Mouse (Mus musculus) forebrain, embryonic 15.5 days (tissue): ENCODE measurements around the gene Tnfrsf13c. TPM values are rescaled to one million over a fixed set of nuclear protein-coding genes. Genes with fewer than 3 reads are reported as not detected.

Experiments used
- ATAC-seq: fragments of 200-750 bp; cut with Nextera tagmentation; replicated peaks from 2 replicates; pipeline ENCODE4 v1.8.0; 2017; ENCODE audit warnings: mild to moderate bottlenecking, moderate TSS enrichment, moderate library complexity
- H3K27ac ChIP-seq: fragments of 300-500 bp; sonication (generic); replicated peaks from 2 replicates; pipeline ENCODE4 v1.5.1; 2015; ENCODE audit warnings: mild to moderate bottlenecking, inconsistent platforms
- H3K27me3 ChIP-seq: fragments of 300-500 bp; sonication (generic); 2 replicates; pipeline ENCODE4 v1.6.1; 2015; ENCODE audit warnings: inconsistent platforms
- H3K36me3 ChIP-seq: fragments of 300-500 bp; sonication (generic); 2 replicates; pipeline ENCODE4 v1.6.1; 2015; ENCODE audit warnings: mild to moderate bottlenecking, inconsistent platforms
- H3K4me1 ChIP-seq: fragments of 300-500 bp; sonication (generic); 2 replicates; pipeline ENCODE4 v1.6.1; 2015; ENCODE audit warnings: inconsistent platforms
- H3K4me2 ChIP-seq: fragments of 300-500 bp; sonication (generic); replicated peaks from 2 replicates; pipeline ENCODE4 v1.6.1; 2015; ENCODE audit warnings: mild to moderate bottlenecking, inconsistent platforms
- H3K4me3 ChIP-seq: fragments of 300-500 bp; sonication (generic); 2 replicates; pipeline ENCODE4 v1.5.1; 2015; ENCODE audit warnings: mild to moderate bottlenecking, inconsistent platforms
- H3K9ac ChIP-seq: fragments of 300-500 bp; sonication (generic); replicated peaks from 2 replicates; pipeline ENCODE4 v1.6.1; 2015; ENCODE audit warnings: mild to moderate bottlenecking, inconsistent platforms
- H3K9me3 ChIP-seq: fragments of 300-500 bp; sonication (generic); 2 replicates; pipeline ENCODE4 v1.6.1; 2016; ENCODE audit warnings: inconsistent platforms
- WGBS: fragments of 180-500 bp; shearing (Covaris S2); methylation state at CpG from one replicate; pipeline ENCODE4 v1.1.7; 2015; ENCODE audit warnings: mixed read lengths; 5-methylcytosine and 5-hydroxymethylcytosine counted together
- polyA plus RNA-seq: library from polyadenylated mRNA; unstranded; fragments of >200 nt; fragmentation: Nextera tagmentation; extraction: Ambion mirVana; gene quantifications from 2 replicates; pipeline ENCODE4 v1.2.1, GENCODE M21; 2015

Gene Tnfrsf13c
- polyA plus RNA-seq, 1 experiment from 2014 or later = 0.11 TPM

GRCm38 (mm10) chr15:82186931-82187330 is 37.2 kb downstream of the Tnfrsf13c start:
- Histone ChIP-seq H3K9ac (no peak overlapping the region), H3K27me3 (no peaks in the 10 kb centered on the region), H3K4me2 (no peak overlapping the region), H3K36me3 (peaks cover 89% of the 10 kb centered on the region), H3K4me3 (no peak overlapping the region), H3K4me1 (no peaks in the 10 kb centered on the region), H3K27ac (no peak overlapping the region), H3K9me3 (no peaks in the 10 kb centered on the region)
- WGBS = 90% methylated on average over 5 of the region's 5 CpGs
- ATAC-seq = no peak

- H3K27ac ChIP-seq = no peak overlapping the region
- H3K9me3 ChIP-seq = no peaks in the 10 kb centered on the region
- H3K27me3 ChIP-seq = no peaks in the 10 kb centered on the region
- peaks cover 89% of the 10 kb centered on the region for H3K36me3 ChIP-seq
- H3K4me3 ChIP-seq = no peak overlapping the region
- 88% methylated on average over 14 of the region's 14 CpGs for WGBS
- no peak overlapping the region for H3K9ac ChIP-seq
- no peak overlapping the region for H3K4me2 ChIP-seq
- H3K4me1 ChIP-seq = no peaks in the 10 kb centered on the region
- ATAC-seq = no peak
These were observed 38.0 kb downstream of the Tnfrsf13c start for GRCm38 (mm10) chr15:82186131-82186530.

GRCm38 (mm10) chr15:82185062-82185783 is 38.9 kb downstream of the Tnfrsf13c start:
- Histone ChIP-seq H3K4me3 (no peak overlapping the region), H3K27me3 (no peaks in the 10 kb centered on the region), H3K4me2 (no peak overlapping the region), H3K36me3 (peaks cover 96% of the 10 kb centered on the region), H3K9ac (no peak overlapping the region), H3K9me3 (no peaks in the 10 kb centered on the region), H3K4me1 (no peaks in the 10 kb centered on the region), H3K27ac (no peak overlapping the region)
- 89% methylated on average over 14 of the region's 14 CpGs for WGBS
- no peak for ATAC-seq

GRCm38 (mm10) chr15:82184656-82185055 is 39.5 kb downstream of the Tnfrsf13c start:
- no peak for ATAC-seq
- Histone ChIP-seq H3K9me3 (no peaks in the 10 kb centered on the region), H3K27me3 (no peaks in the 10 kb centered on the region), H3K4me3 (no peak overlapping the region), H3K36me3 (peaks cover 99% of the 10 kb centered on the region), H3K27ac (no peak overlapping the region), H3K4me2 (no peak overlapping the region), H3K4me1 (no peaks in the 10 kb centered on the region), H3K9ac (no peak overlapping the region)
- WGBS = 93% methylated on average over 10 of the region's 10 CpGs

GRCm38 (mm10) chr15:82184183-82184582 is 40.0 kb downstream of the Tnfrsf13c start:
- ATAC-seq = no peak
- Histone ChIP-seq H3K4me1 (no peaks in the 10 kb centered on the region), H3K27me3 (no peaks in the 10 kb centered on the region), H3K4me2 (no peak overlapping the region), H3K9me3 (no peaks in the 10 kb centered on the region), H3K36me3 (peaks cover 99% of the 10 kb centered on the region), H3K27ac (no peak overlapping the region), H3K4me3 (no peak overlapping the region), H3K9ac (no peak overlapping the region)
- WGBS = 85% methylated on average over 7 of the region's 7 CpGs

GRCm38 (mm10) chr15:82183596-82183995 is 40.6 kb downstream of the Tnfrsf13c start:
- Histone ChIP-seq H3K4me1 (no peaks in the 10 kb centered on the region), H3K9ac (no peak overlapping the region), H3K4me2 (no peak overlapping the region), H3K27me3 (no peaks in the 10 kb centered on the region), H3K4me3 (no peak overlapping the region), H3K36me3 (peaks cover 99% of the 10 kb centered on the region), H3K27ac (no peak overlapping the region), H3K9me3 (no peaks in the 10 kb centered on the region)
- no peak for ATAC-seq
- 92% methylated on average over 10 of the region's 10 CpGs for WGBS

GRCm38 (mm10) chr15:82182311-82182710 is 41.9 kb downstream of the Tnfrsf13c start:
- no peaks in the 10 kb centered on the region for H3K9me3 ChIP-seq
- 98% methylated on average over 4 of the region's 4 CpGs for WGBS
- no peak overlapping the region for H3K27ac ChIP-seq
- no peak overlapping the region for H3K9ac ChIP-seq
- no peak overlapping the region for H3K4me2 ChIP-seq
- no peaks in the 10 kb centered on the region for H3K27me3 ChIP-seq
- no peak for ATAC-seq
- H3K4me3 ChIP-seq = no peak overlapping the region
- H3K4me1 ChIP-seq = no peaks in the 10 kb centered on the region
- H3K36me3 ChIP-seq = peaks cover 99% of the 10 kb centered on the region

- H3K9me3 ChIP-seq = no peaks in the 10 kb centered on the region
- WGBS = 77% methylated on average over 5 of the region's 5 CpGs
- no peaks in the 10 kb centered on the region for H3K27me3 ChIP-seq
- H3K36me3 ChIP-seq = peaks cover 99% of the 10 kb centered on the region
- no peak overlapping the region for H3K4me2 ChIP-seq
- H3K9ac ChIP-seq = no peak overlapping the region
- H3K27ac ChIP-seq = no peak overlapping the region
- no peak overlapping the region for H3K4me3 ChIP-seq
- no peaks in the 10 kb centered on the region for H3K4me1 ChIP-seq
- no peak for ATAC-seq
These were observed 43.0 kb downstream of the Tnfrsf13c start for GRCm38 (mm10) chr15:82181131-82181530.

- Histone ChIP-seq H3K4me2 (no peak overlapping the region), H3K9me3 (no peaks in the 10 kb centered on the region), H3K36me3 (peaks cover 95% of the 10 kb centered on the region), H3K27me3 (no peaks in the 10 kb centered on the region), H3K27ac (no peak overlapping the region), H3K4me1 (no peaks in the 10 kb centered on the region), H3K4me3 (no peak overlapping the region), H3K9ac (no peak overlapping the region)
- ATAC-seq = no peak
- 82% methylated on average over 7 of the region's 7 CpGs for WGBS
These were observed 46.4 kb downstream of the Tnfrsf13c start for GRCm38 (mm10) chr15:82177743-82178290.

GRCm38 (mm10) chr15:82175091-82175490 is 49.1 kb downstream of the Tnfrsf13c start:
- Histone ChIP-seq H3K9ac (no peak overlapping the region), H3K4me3 (no peak overlapping the region), H3K27me3 (no peaks in the 10 kb centered on the region), H3K27ac (no peak overlapping the region), H3K4me2 (no peak overlapping the region), H3K9me3 (no peaks in the 10 kb centered on the region), H3K4me1 (no peaks in the 10 kb centered on the region), H3K36me3 (peaks cover 94% of the 10 kb centered on the region)
- 95% methylated on average over 9 of the region's 9 CpGs for WGBS
- ATAC-seq = no peak

GRCm38 (mm10) chr15:82172648-82173047 is 51.5 kb downstream of the Tnfrsf13c start:
- Histone ChIP-seq H3K9ac (no peak overlapping the region), H3K27me3 (no peaks in the 10 kb centered on the region), H3K4me2 (no peak overlapping the region), H3K27ac (no peak overlapping the region), H3K4me3 (no peak overlapping the region), H3K9me3 (no peaks in the 10 kb centered on the region), H3K4me1 (no peaks in the 10 kb centered on the region), H3K36me3 (peaks cover 74% of the 10 kb centered on the region)
- ATAC-seq = no peak
- WGBS = 72% methylated on average over 8 of the region's 8 CpGs
